Mouse (Mus musculus) lung, embryonic 14.5 days (tissue): ENCODE results near the gene Tnf. TPM values are rescaled to one million over a fixed set of nuclear protein-coding genes. Genes with fewer than 3 reads are reported as not detected.
A peak's percentile ranks its signal among the peaks of the same experiment; 100 is the strongest.

Experiments
- ATAC-seq: fragments of 200-750 bp; cut with Nextera tagmentation; 2 replicates; pipeline ENCODE4 v1.8.0; 2017; ENCODE audit warnings: mild to moderate bottlenecking, moderate TSS enrichment, moderate library complexity; ENCODE audit not compliant: insufficient read depth
- DNase-seq: peaks from one replicate; pipeline ENCODE4 v3.0.0-alpha.2; 2015
- H3K27ac ChIP-seq: fragments of 300-500 bp; sonication (generic); 2 replicates; pipeline ENCODE4 v1.5.1; 2014; ENCODE audit warnings: low read depth, mild to moderate bottlenecking, moderate library complexity
- H3K27me3 ChIP-seq: fragments of 300-500 bp; sonication (generic); 2 replicates; pipeline ENCODE4 v1.6.1; 2014; ENCODE audit warnings: low read length, control low read depth; ENCODE audit not compliant: insufficient read depth
- H3K36me3 ChIP-seq: fragments of 300-500 bp; sonication (generic); 2 replicates; pipeline ENCODE4 v1.6.1; 2014; ENCODE audit warnings: control low read depth; ENCODE audit not compliant: insufficient read depth
- H3K4me1 ChIP-seq: fragments of 300-500 bp; sonication (generic); 2 replicates; pipeline ENCODE4 v1.6.1; 2014; ENCODE audit warnings: antibody characterized with exemption, control low read depth; ENCODE audit not compliant: insufficient read depth
- H3K4me2 ChIP-seq: fragments of 300-500 bp; sonication (generic); 2 replicates; pipeline ENCODE4 v1.6.1; 2014; ENCODE audit warnings: mild to moderate bottlenecking
- H3K4me3 ChIP-seq: fragments of 300-500 bp; sonication (generic); 2 replicates; pipeline ENCODE4 v1.5.1; 2014; ENCODE audit warnings: low read depth, low read length
- H3K9ac ChIP-seq: fragments of 300-500 bp; sonication (generic); 2 replicates; pipeline ENCODE4 v1.6.1; 2014
- H3K9me3 ChIP-seq: fragments of 300-500 bp; sonication (generic); 2 replicates; pipeline ENCODE4 v1.6.1; 2016; ENCODE audit warnings: low read depth, low read length, control low read depth
- CTCF ChIP-seq: IDR thresholded peaks from 2 replicates; pipeline ENCODE4 v1.5.1; 2016; ENCODE audit warnings: antibody characterized with exemption, low read depth
- WGBS: fragments of 180-500 bp; shearing (Covaris S2); extraction: QIAGEN DNeasy Blood & Tissue Kit; methylation state at CpG from one replicate; pipeline ENCODE4 v1.1.7; 2014; 5-methylcytosine and 5-hydroxymethylcytosine counted together
- polyA plus RNA-seq: library from polyadenylated mRNA; unstranded; fragments of >200 nt; fragmentation: Nextera tagmentation; extraction: Ambion mirVana; gene quantifications from 2 replicates; pipeline ENCODE4 v1.2.1, GENCODE M21; 2014

Tnf gene
- polyA plus RNA-seq, 1 experiment from 2014 or later: 0.21 TPM

- no peak for DNase-seq
- Histone ChIP-seq H3K9me3 (no peaks in the 10 kb centered on the region), H3K27me3 (no peaks in the 10 kb centered on the region; the same call in 1 of the 2 replicates), H3K36me3 (no peaks in the 10 kb centered on the region), H3K4me3 (no peak overlapping the region), H3K4me2 (no peak overlapping the region), H3K4me1 (no peaks in the 10 kb centered on the region), H3K9ac (no peak overlapping the region), H3K27ac (no peak overlapping the region)
- ATAC-seq: no peak
- 70% methylated on average over 12 of the region's 12 CpGs for WGBS
- TF ChIP-seq CTCF: no peak
Observed at GRCm38 (mm10) chr17:35209785-35210535, 8.2 kb upstream of the Tnf start.

- no peaks in the 10 kb centered on the region for H3K4me1 ChIP-seq
- no peak overlapping the region; the same call in 1 of the 2 replicates for H3K9ac ChIP-seq
- TF ChIP-seq CTCF: no peak
- peaks cover 21% of the 10 kb centered on the region for H3K27me3 ChIP-seq
- H3K9me3 ChIP-seq: no peaks in the 10 kb centered on the region
- no peak for ATAC-seq
- H3K4me3 ChIP-seq: no peak overlapping the region
- no peaks in the 10 kb centered on the region for H3K36me3 ChIP-seq
- WGBS: 46% methylated on average over 10 of the region's 10 CpGs
- no peak overlapping the region for H3K27ac ChIP-seq
- no peak overlapping the region for H3K4me2 ChIP-seq
- DNase-seq: no peak
Observed at GRCm38 (mm10) chr17:35205380-35205769, 3.6 kb upstream of the Tnf start.

GRCm38 (mm10) chr17:35204494-35205379 is 2.9 kb upstream of the Tnf start, which contains the start of gene Lta:
Gene Lta, minus strand, starts transcription at chr17:35205351.
- Histone ChIP-seq H3K27ac (no peak within 1 kb of the TSS), H3K9me3 (no peaks in the 10 kb centered on the region), H3K4me3 (no peak within 1 kb of the TSS), H3K27me3 (peaks cover 21% of the 10 kb centered on the region), H3K9ac (no peak within 1 kb of the TSS; the same call in 1 of the 2 replicates), H3K4me2 (no peak within 1 kb of the TSS), H3K4me1 (no peaks in the 10 kb centered on the region), H3K36me3 (no peaks in the 10 kb centered on the region)
- no peak for TF ChIP-seq CTCF
- ATAC-seq (no peak), DNase-seq (no peak)
- WGBS: 22% methylated on average over 20 of the region's 20 CpGs

GRCm38 (mm10) chr17:35202442-35202841 is 635 bp upstream of the Tnf start:
- Histone ChIP-seq H3K27me3 (peaks cover 25% of the 10 kb centered on the region), H3K4me3 (no peak overlapping the region), H3K4me2 (no peak overlapping the region), H3K9ac (no peak overlapping the region), H3K36me3 (no peaks in the 10 kb centered on the region), H3K9me3 (no peaks in the 10 kb centered on the region), H3K4me1 (no peaks in the 10 kb centered on the region), H3K27ac (no peak overlapping the region)
- ATAC-seq (no peak), DNase-seq (no peak)
- TF ChIP-seq CTCF: no peak
- WGBS: 74% methylated on average over 4 of the region's 4 CpGs

GRCm38 (mm10) chr17:35201128-35201527 is 679 bp downstream of the Tnf start:
- Histone ChIP-seq H3K9ac (no peak overlapping the region), H3K27me3 (peaks cover 37% of the 10 kb centered on the region), H3K4me1 (no peaks in the 10 kb centered on the region), H3K4me2 (no peak overlapping the region), H3K36me3 (no peaks in the 10 kb centered on the region), H3K9me3 (no peaks in the 10 kb centered on the region), H3K27ac (no peak overlapping the region), H3K4me3 (0 out of 2 replicates have a peak overlapping the region, but pooled peaks have one; percentile 1)
- 46% methylated on average over 11 of the region's 11 CpGs for WGBS
- no peak for ATAC-seq
- DNase-seq: no peak
- no peak for TF ChIP-seq CTCF

GRCm38 (mm10) chr17:35200398-35200797 is 1.4 kb downstream of the Tnf start:
- DNase-seq: no peak
- no peak overlapping the region for H3K4me2 ChIP-seq
- WGBS: 70% methylated on average over 11 of the region's 11 CpGs
- no peaks in the 10 kb centered on the region for H3K9me3 ChIP-seq
- no peak for ATAC-seq
- H3K27me3 ChIP-seq: peaks cover 44% of the 10 kb centered on the region
- H3K27ac ChIP-seq: no peak overlapping the region
- H3K4me1 ChIP-seq: no peaks in the 10 kb centered on the region; the same call in 1 of the 2 replicates
- TF ChIP-seq CTCF: no peak
- no peaks in the 10 kb centered on the region for H3K36me3 ChIP-seq
- no peak overlapping the region for H3K4me3 ChIP-seq
- H3K9ac ChIP-seq: no peak overlapping the region

GRCm38 (mm10) chr17:35198946-35199345 is 2.9 kb downstream of the Tnf start:
- Histone ChIP-seq H3K27ac (no peak overlapping the region), H3K9ac (no peak overlapping the region), H3K4me1 (no peaks in the 10 kb centered on the region; the same call in none of the 2 replicates), H3K4me2 (no peak overlapping the region), H3K36me3 (no peaks in the 10 kb centered on the region), H3K4me3 (no peak overlapping the region), H3K9me3 (no peaks in the 10 kb centered on the region), H3K27me3 (peaks cover 48% of the 10 kb centered on the region)
- no peak for DNase-seq
- no peak for ATAC-seq
- WGBS: 28% methylated on average over 8 of the region's 8 CpGs
- no peak for TF ChIP-seq CTCF
